Mouse (Mus musculus) intestine, embryonic 16.5 days (tissue): ENCODE data around the gene Pkp4. TPM values are rescaled to one million over a fixed set of nuclear protein-coding genes. Genes with fewer than 3 reads are reported as not detected.

ENCODE experiments used
- ATAC-seq: fragments of 200-750 bp; cut with Nextera tagmentation; 2 replicates; pipeline ENCODE4 v1.8.0; 2017; ENCODE audit warnings: moderate TSS enrichment, moderate library complexity
- H3K27ac ChIP-seq: fragments of 300-500 bp; sonication (generic); 2 replicates; pipeline ENCODE4 v1.5.1; 2014; ENCODE audit warnings: mild to moderate bottlenecking, low read length
- H3K27me3 ChIP-seq: fragments of 300-500 bp; sonication (generic); replicated peaks from 2 replicates; pipeline ENCODE4 v1.6.1; 2014; ENCODE audit warnings: low read length, control low read depth, mixed read lengths; ENCODE audit not compliant: control insufficient read depth, insufficient read depth
- H3K36me3 ChIP-seq: fragments of 300-500 bp; sonication (generic); 2 replicates; pipeline ENCODE4 v1.6.1; 2014; ENCODE audit warnings: low read length, control low read depth; ENCODE audit not compliant: control insufficient read depth, insufficient read depth
- H3K4me1 ChIP-seq: fragments of 300-500 bp; sonication (generic); 2 replicates; pipeline ENCODE4 v1.6.1; 2014; ENCODE audit warnings: low read length, control low read depth, mixed read lengths; ENCODE audit not compliant: control insufficient read depth, insufficient read depth
- H3K4me2 ChIP-seq: fragments of 300-500 bp; sonication (generic); 2 replicates; pipeline ENCODE4 v1.6.1; 2014; ENCODE audit warnings: low read depth, low read length, control low read depth
- H3K4me3 ChIP-seq: fragments of 300-500 bp; sonication (generic); 2 replicates; pipeline ENCODE4 v1.5.1; 2014; ENCODE audit warnings: mild to moderate bottlenecking, low read length
- H3K9ac ChIP-seq: fragments of 300-500 bp; sonication (generic); 2 replicates; pipeline ENCODE4 v1.6.1; 2014; ENCODE audit warnings: low read depth, low read length
- H3K9me3 ChIP-seq: fragments of 300-500 bp; sonication (generic); 2 replicates; pipeline ENCODE4 v1.6.1; 2016; ENCODE audit warnings: low read length, control low read depth; ENCODE audit not compliant: control insufficient read depth
- WGBS: fragments of 180-500 bp; shearing (Covaris S2); extraction: QIAGEN DNeasy Blood & Tissue Kit; methylation state at CpG from one replicate; pipeline ENCODE4 v1.1.7; 2014; 5-methylcytosine and 5-hydroxymethylcytosine counted together
- polyA plus RNA-seq: library from polyadenylated mRNA; unstranded; fragments of >200 nt; fragmentation: Nextera tagmentation; extraction: Ambion mirVana; gene quantifications from 2 replicates; pipeline ENCODE4 v1.2.1, GENCODE M21; 2015

The Pkp4 gene
- polyA plus RNA-seq, 1 experiment from 2014 or later, result 17.3 TPM

DNA sequence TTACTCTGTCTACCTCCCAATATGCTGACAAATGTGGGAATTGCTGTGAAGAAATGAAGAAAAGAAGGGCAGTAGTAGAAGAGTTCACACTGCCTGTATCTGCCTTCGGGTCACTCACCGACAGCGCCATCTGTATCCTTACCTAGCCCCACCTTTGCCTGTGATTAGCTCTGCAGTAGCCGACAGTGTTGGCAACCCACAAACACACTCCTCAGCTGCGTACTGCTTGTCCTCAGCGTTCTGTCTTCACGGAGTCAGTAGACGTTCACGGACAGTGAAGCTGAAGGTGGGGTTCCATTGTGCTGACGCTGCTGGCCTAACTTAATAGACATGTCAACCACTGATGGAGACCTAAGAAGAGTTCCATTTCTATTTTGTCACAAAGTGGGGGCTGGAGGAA is 81.5 kb downstream of the Pkp4 start:
- 89% methylated on average over 10 of the region's 10 CpGs for WGBS
- Histone ChIP-seq H3K27me3 (no peaks in the 10 kb centered on the region), H3K36me3 (peaks cover 6% of the 10 kb centered on the region; the same call in 1 of the 2 replicates), H3K4me1 (no peaks in the 10 kb centered on the region), H3K9me3 (no peaks in the 10 kb centered on the region), H3K4me2 (no peak overlapping the region), H3K4me3 (no peak overlapping the region), H3K27ac (no peak overlapping the region), H3K9ac (no peak overlapping the region)
- ATAC-seq, result no peak

DNA sequence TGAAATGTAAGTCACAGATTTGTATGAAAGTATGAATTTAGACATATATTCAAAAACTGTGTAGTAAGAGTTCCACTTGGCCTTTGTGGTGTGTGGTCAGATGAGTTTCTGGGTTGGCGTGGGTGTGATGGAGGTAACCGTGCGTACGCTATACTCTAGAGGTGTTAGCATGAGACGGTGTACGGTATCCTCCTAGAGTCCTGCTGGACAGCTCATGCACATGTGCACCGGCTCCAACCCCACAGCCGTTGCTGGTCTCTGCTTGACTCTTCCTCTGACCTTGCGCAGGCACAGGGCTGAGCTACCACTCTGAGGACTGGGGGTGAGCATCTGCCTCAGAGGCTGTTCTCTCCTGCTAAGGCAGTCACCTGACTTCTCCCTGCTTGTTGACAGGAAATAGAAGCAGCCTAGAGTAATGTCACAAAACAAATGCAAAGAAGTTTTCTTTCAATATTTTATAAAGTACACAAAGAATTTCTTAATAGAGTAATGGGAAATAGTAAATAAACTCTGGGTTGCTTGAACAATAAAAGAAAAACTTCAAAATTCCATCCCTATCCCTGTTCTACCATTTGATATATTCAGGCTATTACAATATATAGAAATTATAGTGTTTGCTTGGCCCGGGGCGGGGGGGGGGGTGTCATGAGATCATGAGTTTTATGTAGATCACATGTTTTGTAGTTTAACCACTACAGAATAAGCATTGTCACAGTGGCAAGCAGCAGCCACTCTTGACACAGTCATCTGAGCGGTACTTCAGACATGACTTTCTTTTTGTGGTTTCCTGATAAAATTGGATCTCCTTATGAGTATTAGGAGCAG is 83.8 kb downstream of the Pkp4 start:
- Histone ChIP-seq H3K9me3 (no peaks in the 10 kb centered on the region), H3K36me3 (peaks cover 6% of the 10 kb centered on the region; the same call in 1 of the 2 replicates), H3K27me3 (no peaks in the 10 kb centered on the region), H3K9ac (no peak overlapping the region), H3K4me2 (no peak overlapping the region), H3K27ac (no peak overlapping the region), H3K4me3 (no peak overlapping the region), H3K4me1 (no peaks in the 10 kb centered on the region)
- WGBS, result 90% methylated on average over 12 of the region's 12 CpGs
- no peak for ATAC-seq

DNA sequence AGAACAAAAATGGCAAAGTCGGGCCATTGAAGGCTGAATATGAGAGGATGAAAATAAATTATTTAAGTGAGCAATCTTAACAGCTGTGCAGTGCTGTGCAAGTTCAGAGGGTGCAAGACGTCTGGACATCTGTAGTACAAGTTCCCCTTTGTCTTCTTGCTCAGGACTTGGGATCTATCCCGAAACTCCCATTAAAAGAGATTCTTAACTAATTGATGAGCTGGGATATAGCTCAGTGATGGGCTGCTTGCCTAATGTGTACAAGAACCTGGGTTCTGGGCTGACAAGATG is 84.4 kb downstream of the Pkp4 start:
- H3K27me3 ChIP-seq, result no peaks in the 10 kb centered on the region
- H3K9me3 ChIP-seq, result no peaks in the 10 kb centered on the region
- H3K36me3 ChIP-seq, result peaks cover 3% of the 10 kb centered on the region; the same call in 1 of the 2 replicates
- WGBS, result 77% methylated on average over 3 of the region's 3 CpGs
- H3K4me2 ChIP-seq, result no peak overlapping the region
- no peak overlapping the region for H3K9ac ChIP-seq
- no peak overlapping the region for H3K4me3 ChIP-seq
- H3K4me1 ChIP-seq, result no peaks in the 10 kb centered on the region
- no peak overlapping the region for H3K27ac ChIP-seq
- ATAC-seq, result no peak

DNA sequence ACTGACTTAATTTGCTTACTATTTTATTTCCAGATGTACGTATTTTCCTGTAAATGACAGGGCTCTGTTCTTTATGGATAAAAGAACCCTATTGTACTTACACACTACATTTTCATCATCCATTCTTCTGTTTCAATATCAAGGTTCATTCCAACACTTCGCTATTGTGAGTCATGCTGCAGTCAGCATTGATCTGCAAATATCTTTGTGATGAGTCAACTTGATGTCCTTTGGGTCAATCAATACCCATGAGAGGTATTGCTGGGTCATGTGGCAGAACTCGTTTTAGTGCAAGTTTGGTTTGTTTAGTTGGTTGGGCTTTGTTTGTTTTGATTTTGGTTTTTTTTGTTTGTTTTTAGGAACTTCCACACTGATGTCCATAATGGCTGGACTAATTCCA is 88.2 kb downstream of the Pkp4 start:
- ATAC-seq, result no peak
- Histone ChIP-seq H3K4me1 (no peaks in the 10 kb centered on the region), H3K4me3 (no peak overlapping the region), H3K9me3 (no peaks in the 10 kb centered on the region), H3K4me2 (no peak overlapping the region), H3K27me3 (no peaks in the 10 kb centered on the region), H3K9ac (no peak overlapping the region), H3K36me3 (no peaks in the 10 kb centered on the region), H3K27ac (no peak overlapping the region)
- WGBS, result 70% methylated on average over 3 of the region's 3 CpGs

DNA sequence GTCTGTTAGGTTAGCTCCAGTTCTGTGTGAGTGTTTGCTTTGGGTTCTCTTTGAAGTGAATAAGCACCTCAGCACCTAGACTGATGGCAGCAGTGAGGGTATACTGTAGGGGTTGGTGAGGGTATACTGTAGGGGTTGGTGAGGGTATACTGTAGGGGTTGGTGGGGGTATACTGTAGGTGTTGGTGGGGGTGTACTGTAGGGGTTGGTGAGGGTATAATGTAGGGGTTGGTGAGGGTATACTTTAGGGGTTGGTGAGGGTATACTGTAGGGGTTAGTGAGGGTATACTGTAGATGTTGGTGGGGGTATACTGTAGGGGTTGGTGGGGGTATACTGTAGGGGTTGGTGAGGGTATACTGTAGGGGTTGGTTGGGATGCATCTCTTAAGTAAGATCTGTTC is 92.2 kb downstream of the Pkp4 start:
- H3K9me3 ChIP-seq, result no peaks in the 10 kb centered on the region
- H3K9ac ChIP-seq, result no peak overlapping the region
- ATAC-seq, result no peak
- no peaks in the 10 kb centered on the region for H3K36me3 ChIP-seq
- no peaks in the 10 kb centered on the region for H3K27me3 ChIP-seq
- H3K27ac ChIP-seq, result no peak overlapping the region
- no peak overlapping the region for H3K4me2 ChIP-seq
- H3K4me3 ChIP-seq, result no peak overlapping the region
- no peaks in the 10 kb centered on the region for H3K4me1 ChIP-seq

DNA sequence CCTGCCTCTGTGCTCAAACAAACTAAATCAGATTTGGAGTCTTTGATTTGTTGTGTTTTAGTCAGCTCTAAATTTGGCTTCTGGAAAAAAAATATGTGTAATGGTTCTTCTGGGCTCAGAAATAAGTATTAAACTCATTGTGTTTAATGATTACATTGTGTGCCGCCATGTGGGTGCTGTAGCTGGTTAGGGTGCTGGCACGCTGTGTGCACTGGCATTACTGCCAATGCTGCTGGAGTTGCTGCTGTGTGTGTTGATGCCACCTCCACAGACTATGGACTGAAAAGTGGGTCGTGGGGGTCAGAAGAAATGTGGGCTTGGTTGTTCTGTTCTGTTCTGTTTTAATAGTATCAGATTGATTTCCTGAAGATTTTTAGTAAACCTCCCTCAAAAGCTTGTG is 92.8 kb downstream of the Pkp4 start:
- H3K4me1 ChIP-seq, result no peaks in the 10 kb centered on the region
- H3K9me3 ChIP-seq, result no peaks in the 10 kb centered on the region
- no peak overlapping the region for H3K4me2 ChIP-seq
- H3K27ac ChIP-seq, result no peak overlapping the region
- H3K27me3 ChIP-seq, result no peaks in the 10 kb centered on the region
- H3K9ac ChIP-seq, result no peak overlapping the region
- no peaks in the 10 kb centered on the region for H3K36me3 ChIP-seq
- H3K4me3 ChIP-seq, result no peak overlapping the region
- no peak for ATAC-seq
- 84% methylated on average over 3 of the region's 3 CpGs for WGBS

DNA sequence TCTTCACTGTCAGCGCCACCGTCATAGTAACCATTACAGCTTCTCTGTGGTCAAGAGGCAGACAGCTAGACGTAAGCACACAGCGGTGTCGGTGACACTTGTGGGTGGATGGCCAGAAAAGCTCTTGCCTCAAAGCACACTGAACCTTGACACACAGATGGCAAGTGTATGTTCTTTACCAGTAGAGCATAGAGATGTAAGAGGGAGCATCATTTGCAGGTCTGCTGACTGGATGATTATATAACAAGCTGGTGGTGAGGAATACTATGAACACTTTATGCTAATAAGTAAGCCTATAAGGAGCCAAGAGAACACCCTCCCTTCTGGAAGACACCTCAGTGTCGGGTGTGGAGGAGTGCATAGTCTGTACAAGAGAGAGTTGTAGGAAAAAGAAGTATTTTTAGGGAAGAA is 98.2 kb downstream of the Pkp4 start:
- no peaks in the 10 kb centered on the region for H3K36me3 ChIP-seq
- 79% methylated on average over 6 of the region's 6 CpGs for WGBS
- no peak overlapping the region for H3K4me2 ChIP-seq
- no peak overlapping the region for H3K9ac ChIP-seq
- no peak for ATAC-seq
- 0 out of 2 replicates have a peak, but pooled peaks cover 4% of the 10 kb centered on the region for H3K4me1 ChIP-seq
- no peaks in the 10 kb centered on the region for H3K9me3 ChIP-seq
- H3K27ac ChIP-seq, result no peak overlapping the region
- no peaks in the 10 kb centered on the region for H3K27me3 ChIP-seq
- no peak overlapping the region for H3K4me3 ChIP-seq

DNA sequence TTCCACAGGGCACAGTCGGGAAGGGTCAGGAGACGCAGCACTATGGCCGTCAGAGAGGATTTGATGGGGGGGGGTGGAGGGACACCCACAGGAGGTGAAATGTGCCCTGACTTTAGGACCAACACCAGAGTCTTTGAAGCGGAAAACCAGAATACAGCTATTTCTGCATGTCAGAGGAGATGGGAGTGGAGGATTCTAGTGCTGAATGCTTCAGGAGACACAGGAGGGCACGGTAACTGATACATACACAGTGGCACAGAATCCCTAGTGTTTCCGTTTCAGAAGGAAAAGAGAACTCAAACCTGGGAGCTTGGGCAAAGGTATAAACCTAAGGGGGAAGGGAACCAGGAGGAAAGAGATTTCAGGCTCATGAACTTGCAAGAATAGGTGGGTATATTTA is 98.7 kb downstream of the Pkp4 start:
- ATAC-seq, result no peak
- Histone ChIP-seq H3K9me3 (no peaks in the 10 kb centered on the region), H3K4me3 (no peak overlapping the region), H3K36me3 (no peaks in the 10 kb centered on the region), H3K27me3 (no peaks in the 10 kb centered on the region), H3K4me1 (0 out of 2 replicates have a peak, but pooled peaks cover 4% of the 10 kb centered on the region), H3K9ac (no peak overlapping the region), H3K27ac (no peak overlapping the region), H3K4me2 (no peak overlapping the region)
- WGBS, result 95% methylated on average over 6 of the region's 6 CpGs

DNA sequence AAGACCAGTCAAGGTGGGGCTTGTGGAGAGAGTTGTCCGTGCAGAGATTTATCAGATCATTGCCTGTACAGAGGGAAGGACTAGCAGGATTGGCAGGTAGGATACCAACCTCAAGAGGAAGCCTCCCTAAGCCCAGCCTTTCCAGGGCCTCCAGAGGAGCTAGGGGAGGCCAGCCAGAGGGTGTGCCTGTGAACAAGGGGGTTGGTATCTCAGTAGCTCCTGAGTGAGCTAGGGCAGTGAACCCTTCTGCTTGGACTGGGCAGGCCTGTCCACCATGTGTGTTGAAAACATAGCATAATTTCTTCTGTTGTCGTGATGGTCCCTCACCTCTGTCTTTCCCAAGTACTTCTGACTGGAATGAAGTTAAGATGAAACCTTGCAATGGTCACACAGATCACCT is 100.6 kb downstream of the Pkp4 start:
- peak; percentile 38 for ATAC-seq
- Histone ChIP-seq H3K27ac (no peak overlapping the region), H3K9me3 (no peaks in the 10 kb centered on the region), H3K27me3 (no peaks in the 10 kb centered on the region), H3K4me2 (no peak overlapping the region), H3K9ac (no peak overlapping the region), H3K36me3 (no peaks in the 10 kb centered on the region), H3K4me3 (no peak overlapping the region), H3K4me1 (0 out of 2 replicates have a peak, but pooled peaks cover 4% of the 10 kb centered on the region)
- WGBS, result 73% methylated on average over 2 of the region's 2 CpGs

DNA sequence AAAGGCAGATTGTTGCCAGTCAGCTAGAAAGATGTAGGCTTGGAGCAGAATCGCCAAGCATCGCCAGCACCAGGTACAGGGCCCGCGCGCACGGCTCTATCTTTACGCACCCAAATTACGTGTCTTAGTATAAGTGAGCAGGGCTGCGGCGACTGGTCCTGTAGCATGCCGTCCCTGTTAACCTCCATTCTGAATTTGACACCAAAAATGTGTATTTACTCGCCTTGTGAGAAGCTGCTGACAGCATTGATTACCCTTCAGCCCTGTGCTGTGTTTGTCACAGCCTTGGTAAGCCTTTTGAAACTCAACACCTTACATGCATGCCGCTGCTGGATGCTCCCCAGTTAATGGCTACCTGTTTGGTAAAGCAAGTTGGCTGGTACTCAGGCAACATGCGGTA is 105.8 kb downstream of the Pkp4 start:
- no peak overlapping the region for H3K27ac ChIP-seq
- 93% methylated on average over 14 of the region's 14 CpGs for WGBS

More for the DNA sequence above, 105.8 kb downstream of the Pkp4 start:
- no peaks in the 10 kb centered on the region for H3K27me3 ChIP-seq
- no peak for ATAC-seq
- no peaks in the 10 kb centered on the region for H3K36me3 ChIP-seq
- H3K9ac ChIP-seq, result no peak overlapping the region
- H3K4me3 ChIP-seq, result no peak overlapping the region
- H3K4me2 ChIP-seq, result no peak overlapping the region
- no peaks in the 10 kb centered on the region for H3K4me1 ChIP-seq
- H3K9me3 ChIP-seq, result no peaks in the 10 kb centered on the region
